ENCODE assay signal across 9 mouse cellular contexts in genomic region chr7:105555571-105555970, GRCm38 (mm10). TPM values are rescaled to one million over a fixed set of nuclear protein-coding genes. Genes with fewer than 3 reads are reported as not detected.
A peak's percentile ranks its signal among the peaks of the same experiment; 100 is the strongest.
DNase-seq lines count a peak whose midpoint lies in the region; ATAC-seq lines count a peak whose summit lies in the region.
"Had no signal": no experiment of that assay in that cellular context is flagged by ENCODE, and none has a peak within 500 bp of the region (broad histone marks: within the 10 kb centered on the region; RNA-seq: fewer than 3 reads in every experiment).

No protein-coding gene starts in this region.

- DNase-seq in cerebellum, adult 11 months, result peak; percentile 56
- DNase-seq in liver, embryonic 11.5 days (ENCODE audit: low spot score), result no peak
- DNase-seq in liver, result no peak
- DNase-seq in heart, postnatal 10 days, result peak; percentile 23 to 44
- DNase-seq in layer of hippocampus, adult 11-12 months (ENCODE audit: low spot score), result no peak
- no peak for DNase-seq in thymus, adult 18-20 months

- peak overlapping the region; percentile 70 for H3K4me3 ChIP-seq in liver, embryonic 11.5 days (ENCODE audit: low read depth, low read length)
- H3K4me3 ChIP-seq in midbrain, embryonic 13.5 days (replicated peaks), result peak overlapping the region; percentile 63

- no peaks in the 10 kb centered on the region for H3K27me3 ChIP-seq in liver, embryonic 11.5 days (replicated peaks; ENCODE audit: control insufficient read depth, insufficient read depth, low read length)
- no peaks in the 10 kb centered on the region for H3K27me3 ChIP-seq in midbrain, embryonic 13.5 days

- peaks cover 6% of the 10 kb centered on the region; the same call in 1 of the 2 replicates for H3K36me3 ChIP-seq in liver, embryonic 11.5 days (ENCODE audit: control insufficient read depth, insufficient read depth, low read length)
- H3K36me3 ChIP-seq in midbrain, embryonic 13.5 days, result peaks cover 40% of the 10 kb centered on the region

- peaks cover 13% of the 10 kb centered on the region for H3K4me1 ChIP-seq in liver, embryonic 11.5 days (replicated peaks; ENCODE audit: control insufficient read depth, insufficient read depth, low read length)
- peaks cover 27% of the 10 kb centered on the region for H3K4me1 ChIP-seq in midbrain, embryonic 13.5 days (replicated peaks)

- WGBS in liver, embryonic 11.5 days, result 92% methylated on average over 10 of the region's 10 CpGs
- WGBS in midbrain, embryonic 13.5 days, result 92% methylated on average over 10 of the region's 10 CpGs

- H3K9ac ChIP-seq in liver, embryonic 11.5 days (ENCODE audit: low read depth, low read length), result no peak overlapping the region
- 0 out of 2 replicates have a peak overlapping the region, but pooled peaks have one; percentile 89 for H3K9ac ChIP-seq in midbrain, embryonic 13.5 days (replicated peaks)

- no peak for ATAC-seq in cerebellum, adult (ENCODE audit: insufficient number of reproducible peaks, low FRiP score, low TSS enrichment)
- no peak for ATAC-seq in liver, embryonic 11.5 days (replicated peaks; ENCODE audit: low FRiP score)
- no peak for ATAC-seq in midbrain, embryonic 13.5 days

- no peak overlapping the region for H3K27ac ChIP-seq in liver, embryonic 11.5 days (ENCODE audit: low read depth, low read length)
- no peak overlapping the region for H3K27ac ChIP-seq in midbrain, embryonic 13.5 days

- no peaks in the 10 kb centered on the region for H3K9me3 ChIP-seq in liver, embryonic 11.5 days (ENCODE audit: control insufficient read depth, low read length)
- no peaks in the 10 kb centered on the region for H3K9me3 ChIP-seq in midbrain, embryonic 13.5 days

- peak overlapping the region; percentile 78 for H3K4me2 ChIP-seq in liver, embryonic 11.5 days
- peak overlapping the region; percentile 78 for H3K4me2 ChIP-seq in midbrain, embryonic 13.5 days (replicated peaks)

- intact Hi-C loops in heart, postnatal 10 days (cut with DNase I), result loop anchor here (2.0 kb wide), 3 partner anchors 25 to 85 kb away; partner anchors contain the start of genes Apbb1, Arfip2, Gm45799 and Timm10b

RNA-seq across cellular contexts. Expression of gene Smpd1, which starts 1.4 kb away (rescaled TPM):
- 33.6 and 40.8 TPM in 2 replicates for polyA plus RNA-seq in liver, embryonic 11.5 days (2014; fragmentation: Nextera tagmentation; extraction: Ambion mirVana)
- total RNA-seq in heart, postnatal 10 days (2021), result 100 to 1,000 TPM; 120 to 137 TPM
- 66.3 and 68.9 TPM in 2 replicates for polyA plus RNA-seq in midbrain, embryonic 13.5 days (2015; fragmentation: Nextera tagmentation; extraction: Ambion mirVana)

RNA-seq across cellular contexts. Expression of gene Apbb1, which starts 25.9 kb away (rescaled TPM):
- polyA plus RNA-seq in liver, embryonic 11.5 days (2014; fragmentation: Nextera tagmentation; extraction: Ambion mirVana), result 17.1 and 18.7 TPM in 2 replicates
- total RNA-seq in heart, postnatal 10 days (2021), result 10 to 100 TPM; 67.0 to 76.3 TPM
- 234 and 240 TPM in 2 replicates for polyA plus RNA-seq in midbrain, embryonic 13.5 days (2015; fragmentation: Nextera tagmentation; extraction: Ambion mirVana)

RNA-seq across cellular contexts. Expression of gene Hpx, which starts 44.4 kb away (rescaled TPM):
- polyA plus RNA-seq in liver, embryonic 11.5 days (2014; fragmentation: Nextera tagmentation; extraction: Ambion mirVana), result 66.3 TPM in 2 replicates
- under 1 TPM; 0.17 to 0.34 TPM for total RNA-seq in heart, postnatal 10 days (2021)
- polyA plus RNA-seq in midbrain, embryonic 13.5 days (2015; fragmentation: Nextera tagmentation; extraction: Ambion mirVana), result 0.44 TPM in 1 of 2 replicates, not detected in the other
- total RNA-seq: hematopoietic stem cell, adult 5-6 weeks had no signal

Comparison
In these comparisons a context has a peak if more than half of its experiments do, and no peak if none do; other contexts are left out.
1. DNase-seq: peak in cerebellum, adult 11 months (single experiment) and heart, postnatal 10 days (2 of 2); none in liver, embryonic 11.5 days (single experiment), liver (single experiment), layer of hippocampus, adult 11-12 months (single experiment) and thymus, adult 18-20 months (0 of 2).
2. RNA of gene Apbb1, which starts 25.9 kb away (polyA plus RNA-seq): 234 to 240 TPM in midbrain, embryonic 13.5 days; 17.1 to 18.7 TPM in liver, embryonic 11.5 days; every median in the first group is over 10 times any median in the second.
3. RNA of gene Hpx, which starts 44.4 kb away (polyA plus RNA-seq): 66.3 TPM in liver, embryonic 11.5 days; 0.44 TPM in midbrain, embryonic 13.5 days; every median in the first group is over 10 times any median in the second.